Mouse (Mus musculus) urinary bladder, adult 2 months (tissue): Measurements from ENCODE around the gene Ltbp3. TPM values are rescaled to one million over a fixed set of nuclear protein-coding genes. Genes with fewer than 3 reads are reported as not detected.

Experiments used
- DNase-seq: peaks from one replicate; pipeline ENCODE4 v3.0.0; 2022; ENCODE audit warnings: low spot score
- polyA plus RNA-seq: library from polyadenylated mRNA; depleted of rRNA; stranded (reverse); fragments of >200 nt; gene quantifications from 2 replicates; pipeline ENCODE4 v1.2.3, GENCODE M21; 2012

Ltbp3 gene
- polyA plus RNA-seq, 1 experiment, result 132 TPM

DNA sequence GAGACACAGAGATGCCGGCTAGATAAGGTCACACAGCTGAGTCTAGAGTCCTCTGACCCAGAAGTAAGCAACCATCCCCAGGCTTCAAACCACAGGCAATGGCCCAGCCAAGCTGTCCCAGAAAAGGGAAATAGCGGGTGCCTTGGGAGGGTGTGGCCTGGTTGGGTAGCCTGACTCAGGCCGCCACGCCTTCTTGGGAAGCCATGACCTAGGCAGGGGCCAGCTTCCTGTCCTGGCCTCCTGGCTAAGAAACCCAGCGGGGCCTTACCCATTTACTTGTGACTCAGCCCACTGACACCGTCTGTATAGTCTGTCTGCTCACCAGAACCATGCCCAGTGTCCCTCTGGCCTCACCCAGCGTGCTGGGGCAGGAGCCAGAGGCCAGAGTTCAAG is 16.2 kb upstream of the Ltbp3 start:
- no peak for DNase-seq

DNA sequence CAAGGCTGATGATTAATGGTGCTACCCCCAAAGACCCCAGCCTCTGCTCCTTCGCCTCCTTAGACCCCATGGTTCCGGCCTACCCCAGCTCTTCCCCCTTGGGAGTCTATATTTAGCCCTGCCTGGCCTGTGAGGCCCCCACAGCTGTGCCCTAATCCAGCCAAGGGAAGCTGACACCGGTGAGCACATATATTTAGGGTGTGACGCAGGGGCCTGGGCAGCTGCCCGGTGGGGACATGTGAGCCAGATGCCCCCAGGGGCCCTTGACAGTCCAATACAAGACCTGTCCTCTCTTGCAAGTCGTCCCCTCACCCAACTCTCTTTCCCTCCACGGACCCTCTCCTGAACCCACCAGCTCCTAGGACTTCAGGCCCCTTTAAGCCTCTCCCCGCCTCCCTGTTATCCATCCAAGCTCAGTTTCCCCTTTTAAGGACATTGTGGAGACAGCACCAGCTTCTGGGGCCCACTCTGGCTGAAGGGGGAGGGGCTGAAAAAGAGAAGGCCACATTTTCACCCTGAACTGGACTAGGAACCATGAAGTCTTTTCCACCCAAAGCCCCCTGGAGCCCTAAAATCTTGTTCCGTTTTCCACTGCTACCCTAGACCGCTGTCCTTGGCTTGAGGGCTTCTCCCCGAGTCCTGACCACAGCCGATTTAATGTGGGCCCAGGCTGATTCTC is 15.5 kb upstream of the Ltbp3 start:
- no peak for DNase-seq

DNA sequence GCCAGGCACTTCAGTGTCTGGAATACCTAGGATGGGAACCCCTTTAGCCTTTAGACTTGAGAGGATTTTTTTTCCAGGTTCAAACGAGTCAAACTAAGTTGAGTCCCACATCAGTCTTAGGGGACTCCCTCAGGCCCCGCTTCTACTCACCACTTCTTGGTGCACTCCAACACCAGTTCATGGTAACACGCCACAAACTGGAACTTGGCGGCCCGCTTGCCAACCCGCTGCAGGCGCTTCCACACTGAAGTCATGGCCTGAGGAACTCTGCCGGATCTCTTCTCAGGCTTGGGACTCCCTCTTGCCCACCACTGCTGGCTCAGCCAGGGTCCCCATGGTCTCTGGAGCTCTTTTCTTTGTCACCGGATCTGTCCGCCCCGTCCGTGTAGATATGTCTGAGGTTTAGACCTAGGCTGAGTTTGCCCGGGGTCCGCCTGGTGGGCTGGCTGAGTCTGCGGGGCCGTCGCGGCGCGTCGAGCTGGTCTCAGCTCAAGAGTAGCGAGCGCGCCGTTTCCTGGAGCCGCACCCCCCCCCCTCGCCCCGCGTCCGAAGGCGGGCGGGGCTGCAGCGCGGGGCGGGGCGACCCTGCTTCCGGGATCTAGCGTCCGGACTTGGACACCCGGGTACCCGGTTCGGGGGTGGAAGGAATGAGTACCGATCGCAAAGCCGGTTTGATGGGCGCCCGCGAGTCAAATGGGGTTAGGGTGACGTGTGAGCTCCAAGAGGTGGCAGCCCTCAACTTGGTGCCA is 14.8 kb upstream of the Ltbp3 start, which contains the start of gene Ehbp1l1:
Gene Ehbp1l1 (minus strand): TSS at position 551 of the 749 bp plus-strand sequence.
- peak; percentile 69 for DNase-seq

DNA sequence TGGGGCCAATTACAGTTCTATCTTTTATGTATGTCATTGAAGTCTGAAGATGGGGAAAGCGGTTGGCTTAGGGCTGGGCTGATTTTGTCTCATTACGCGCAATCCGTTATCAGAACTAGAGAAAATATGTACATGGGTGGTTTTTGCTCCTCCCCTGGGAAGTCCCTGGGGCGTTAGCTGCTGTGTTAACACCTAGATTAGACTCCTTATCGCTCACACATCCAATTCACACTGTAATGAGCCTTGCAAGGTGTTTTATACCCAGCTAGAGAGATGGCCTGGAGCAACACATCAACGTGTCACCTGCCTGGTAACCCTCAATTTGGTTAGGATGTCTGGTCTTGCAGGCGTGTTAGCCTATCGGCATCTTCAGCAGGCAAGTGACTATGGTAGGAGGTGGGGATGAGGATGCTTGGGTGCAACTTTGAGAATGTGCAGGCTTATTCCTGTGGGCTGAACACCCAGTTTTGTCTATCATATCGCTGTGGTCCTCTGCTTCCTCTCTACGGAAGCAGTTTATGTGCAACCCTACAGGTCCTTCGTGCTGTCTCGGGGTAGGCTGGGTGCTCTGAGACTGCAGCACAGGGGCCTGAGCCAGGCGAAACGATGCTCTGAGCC is 13.6 kb upstream of the Ltbp3 start:
- no peak for DNase-seq

DNA sequence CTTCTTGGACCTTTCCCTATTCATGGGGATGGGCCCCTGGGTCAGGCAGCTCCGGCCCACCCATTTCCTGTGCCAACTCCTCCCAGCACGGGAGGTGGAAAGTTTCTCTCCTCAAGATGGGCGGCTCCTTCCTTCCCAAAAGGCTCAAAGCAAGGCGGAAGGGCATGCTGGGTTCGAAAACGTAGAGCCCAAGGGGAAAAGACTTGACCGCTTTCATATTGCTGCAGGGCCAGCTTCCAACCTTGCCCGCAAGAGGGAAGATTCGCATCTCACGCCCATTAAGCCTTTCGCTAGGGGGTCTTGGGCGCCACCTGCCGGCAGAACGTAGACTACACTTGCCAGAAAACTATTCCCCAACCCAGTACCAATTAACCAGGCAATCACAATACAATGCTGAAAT is 13.0 kb upstream of the Ltbp3 start:
- DNase-seq, result peak; percentile 78

DNA sequence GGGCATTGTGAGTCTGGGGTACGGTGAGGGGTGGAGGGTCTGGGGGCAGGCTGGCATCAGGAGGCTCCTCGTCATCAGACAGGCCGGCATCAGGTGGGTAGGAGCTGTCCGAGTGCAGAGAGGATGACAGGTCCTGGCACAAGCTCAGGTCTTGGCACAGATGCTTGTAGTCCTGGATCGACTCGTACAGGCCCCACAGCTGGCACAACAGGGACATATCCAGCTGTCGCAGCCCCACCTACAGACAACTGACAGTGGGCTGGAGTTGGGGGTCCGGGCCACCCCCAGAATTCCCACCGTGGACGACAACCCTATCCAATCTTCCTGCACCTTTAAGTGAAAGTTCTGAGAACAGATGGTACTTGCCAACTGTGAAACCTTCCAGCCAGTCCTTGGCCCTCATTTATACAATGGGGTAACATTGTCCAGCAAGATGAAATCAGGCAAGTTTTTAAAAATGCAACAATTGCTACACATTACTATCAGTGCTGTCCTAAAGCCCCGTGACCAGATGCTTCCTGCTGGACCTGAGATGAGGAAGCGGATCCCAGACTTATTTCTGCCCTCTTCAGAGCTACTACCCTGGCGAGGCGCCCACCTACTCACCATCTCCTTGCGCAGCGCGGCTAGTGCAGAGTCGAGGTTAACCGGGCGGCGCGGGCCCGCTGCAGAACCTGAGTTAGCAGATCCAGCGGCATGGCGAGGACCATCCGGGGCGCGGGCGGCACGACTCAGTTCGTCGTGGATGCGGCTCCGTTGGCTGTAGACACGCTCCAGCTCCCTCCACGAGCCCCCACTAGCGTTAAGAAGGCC is 11.9 kb upstream of the Ltbp3 start:
- no peak for DNase-seq

DNA sequence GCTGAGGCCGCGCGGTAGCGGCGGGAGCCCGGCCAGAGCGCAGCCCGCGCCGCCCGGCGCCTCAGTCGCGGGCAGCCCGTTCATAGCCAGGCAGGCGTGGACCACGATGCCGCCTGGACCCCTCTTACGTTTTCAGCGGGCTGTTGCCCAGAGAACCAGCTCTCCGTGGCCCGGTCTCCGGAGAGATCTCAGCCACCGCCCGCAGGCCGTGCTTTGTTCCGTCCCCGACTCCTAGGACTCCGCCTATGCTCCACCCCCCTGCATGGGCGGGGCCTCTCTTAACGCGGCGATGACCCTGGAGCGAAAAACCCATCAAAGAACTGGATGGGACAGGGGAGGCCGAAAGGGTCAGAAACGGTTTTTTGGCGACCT is 11.3 kb upstream of the Ltbp3 start, which contains the start of gene Fam89b:
Gene Fam89b (minus strand): TSS at position 210 of the 372 bp plus-strand sequence.
- peak; percentile 74 for DNase-seq

DNA sequence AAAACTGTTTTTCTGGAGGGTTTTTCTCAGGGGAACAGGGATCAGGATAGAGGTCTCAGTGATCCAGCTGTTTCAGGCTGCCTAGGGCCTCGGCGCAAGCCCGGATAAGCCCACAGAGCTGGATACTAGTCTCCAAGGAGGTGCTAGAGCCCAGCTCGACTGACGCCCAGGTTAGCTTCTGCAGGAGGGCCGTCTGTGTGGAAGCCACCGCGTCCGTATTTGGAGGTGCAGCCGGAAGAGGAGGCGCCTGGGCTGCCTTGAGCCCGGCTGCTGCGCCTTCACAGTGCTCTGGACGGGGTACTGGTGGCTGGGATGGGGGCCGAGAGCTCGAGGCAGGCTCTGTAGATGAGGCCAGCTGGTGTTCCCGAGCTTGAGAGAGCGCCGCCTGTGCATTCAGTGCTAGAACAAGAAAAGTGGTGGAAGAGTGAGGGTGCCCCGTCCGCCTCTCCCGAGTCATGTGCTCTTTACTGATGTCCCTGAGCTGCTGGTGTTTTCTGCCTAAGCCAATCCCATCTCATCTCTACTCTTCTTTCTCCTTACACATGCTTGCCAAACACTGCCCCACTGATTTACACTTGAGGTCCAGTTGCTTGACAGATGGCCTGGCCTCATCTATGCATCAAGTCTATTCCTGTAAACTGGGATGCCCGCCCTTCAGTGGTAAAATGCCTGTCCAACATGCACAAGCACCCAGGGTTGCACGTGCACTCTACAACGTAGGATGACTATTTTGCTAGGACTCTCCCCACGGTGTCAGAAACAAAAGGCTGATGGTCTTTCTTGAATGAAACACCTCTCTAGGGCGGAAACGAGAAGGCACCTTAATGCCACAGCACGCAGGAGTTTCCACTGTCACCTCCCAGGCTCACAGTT is 10.2 kb upstream of the Ltbp3 start:
- no peak for DNase-seq

DNA sequence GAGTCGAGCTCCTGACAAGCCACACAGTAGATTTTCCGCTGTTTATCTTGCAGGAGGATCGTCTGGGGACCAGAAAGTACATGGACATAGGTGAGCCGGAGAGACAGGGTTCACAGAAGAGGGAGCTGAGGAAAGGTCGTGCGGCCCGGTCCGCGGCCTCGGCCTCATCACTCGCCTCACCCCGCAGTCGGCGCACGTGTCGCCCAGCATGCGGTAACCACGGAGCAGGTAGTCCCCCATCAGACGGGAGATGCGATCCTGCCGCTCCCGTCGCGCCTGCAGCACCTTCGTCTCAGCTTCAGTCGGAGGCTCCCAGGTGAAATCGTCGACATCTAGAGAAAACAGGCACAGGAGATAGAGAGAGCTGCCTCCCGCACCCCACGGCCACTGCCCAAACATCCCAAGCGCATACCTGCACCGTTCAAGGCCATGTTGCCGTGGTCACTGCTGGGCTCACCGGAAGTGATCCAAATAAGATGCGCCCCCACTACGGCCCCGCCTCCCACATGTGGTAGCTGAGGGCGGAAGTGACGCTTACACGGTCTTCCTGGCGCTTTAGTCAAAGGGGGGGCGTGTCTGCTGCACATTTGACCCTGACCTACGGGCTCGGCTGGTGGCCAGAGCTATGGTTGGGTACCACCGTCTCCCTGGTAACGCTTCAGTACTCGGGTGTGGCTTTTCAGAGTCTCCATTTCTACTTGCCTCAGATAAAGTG is 9.3 kb upstream of the Ltbp3 start:
- peak; percentile 78 for DNase-seq

DNA sequence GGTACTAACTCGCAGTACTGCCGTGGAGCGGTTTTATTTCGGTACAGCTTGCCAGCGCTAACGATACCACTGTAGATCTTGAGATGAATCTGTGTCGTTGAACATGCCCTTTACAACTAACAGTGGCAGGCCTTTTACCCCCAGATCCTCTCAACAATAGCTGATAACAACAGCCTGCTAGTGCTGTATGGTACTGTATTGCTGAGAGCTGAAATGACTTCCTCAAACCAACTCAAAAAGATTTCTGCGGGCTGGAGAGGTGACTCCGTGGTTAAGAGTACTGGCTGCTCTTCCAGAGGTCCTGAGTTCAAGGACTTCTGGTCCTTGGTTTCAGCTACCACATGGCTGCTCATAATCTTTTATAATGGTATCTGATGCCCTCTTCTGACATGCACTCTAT is 6.4 kb upstream of the Ltbp3 start:
- no peak for DNase-seq

DNA sequence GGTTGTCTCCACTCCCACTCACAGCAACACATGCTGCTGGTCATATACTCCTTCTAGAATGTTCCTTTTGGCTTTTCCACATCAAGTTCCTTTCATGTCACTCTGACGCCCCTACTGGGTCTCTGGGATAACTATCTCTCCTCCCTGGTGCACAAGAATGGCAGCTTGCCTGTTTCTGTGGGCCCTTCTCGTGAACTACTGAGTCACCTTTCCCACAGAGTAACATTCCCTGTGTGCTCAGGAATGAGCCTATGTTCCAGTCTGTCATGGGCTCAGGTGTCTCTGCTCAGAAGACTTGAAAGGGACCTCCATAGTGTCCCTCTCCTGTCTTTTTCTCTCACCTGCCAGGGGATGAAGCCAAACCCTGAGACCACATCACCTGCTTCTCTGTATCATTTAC is 1.3 kb upstream of the Ltbp3 start:
- no peak for DNase-seq

DNA sequence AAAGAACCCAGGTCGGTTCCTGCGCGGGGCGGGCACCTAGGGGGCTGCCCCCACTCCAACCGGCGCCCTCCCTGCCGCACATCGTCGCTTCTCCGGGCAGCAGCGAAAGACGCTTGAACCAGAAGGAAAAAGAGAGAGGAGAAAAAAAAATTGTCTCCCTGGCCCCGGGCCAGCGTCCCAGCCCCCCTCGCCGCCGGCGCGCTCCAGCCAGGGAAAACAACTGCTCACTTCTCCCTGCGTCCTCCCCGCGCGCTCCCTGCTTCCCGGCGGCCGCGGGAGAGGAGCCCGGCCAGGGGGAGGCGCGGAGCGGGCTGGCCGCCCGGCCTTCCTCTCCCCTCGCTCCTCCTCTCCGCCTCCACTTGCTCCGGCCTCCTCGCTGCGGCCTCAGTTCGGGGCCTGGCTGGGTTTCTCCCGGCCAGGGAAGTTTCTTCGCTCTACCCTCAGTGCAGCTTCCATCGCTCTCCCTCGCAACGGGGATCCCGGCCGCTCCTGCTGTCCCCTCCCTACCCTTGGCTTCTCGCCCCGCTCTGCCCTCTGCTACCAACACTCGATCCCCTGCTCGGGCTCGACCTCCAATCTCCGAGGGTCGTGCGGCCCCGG is 1.0 kb downstream of the Ltbp3 start:
- peak; percentile 76 for DNase-seq

DNA sequence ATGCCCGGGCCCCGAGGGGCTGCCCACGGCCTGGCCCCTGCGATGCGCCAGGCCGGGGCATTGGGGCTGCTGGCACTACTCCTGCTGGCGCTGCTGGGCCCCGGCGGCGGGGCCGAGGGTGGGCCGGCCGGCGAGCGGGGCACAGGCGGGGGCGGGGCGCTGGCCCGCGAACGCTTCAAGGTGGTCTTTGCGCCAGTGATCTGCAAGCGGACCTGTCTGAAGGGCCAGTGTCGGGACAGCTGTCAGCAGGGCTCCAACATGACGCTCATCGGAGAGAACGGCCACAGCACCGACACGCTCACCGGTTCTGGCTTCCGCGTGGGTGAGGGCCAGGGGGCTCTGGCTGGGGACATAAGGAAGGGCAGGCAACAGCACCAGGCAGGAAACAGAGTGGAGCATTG is 1.5 kb downstream of the Ltbp3 start:
- DNase-seq, result no peak

DNA sequence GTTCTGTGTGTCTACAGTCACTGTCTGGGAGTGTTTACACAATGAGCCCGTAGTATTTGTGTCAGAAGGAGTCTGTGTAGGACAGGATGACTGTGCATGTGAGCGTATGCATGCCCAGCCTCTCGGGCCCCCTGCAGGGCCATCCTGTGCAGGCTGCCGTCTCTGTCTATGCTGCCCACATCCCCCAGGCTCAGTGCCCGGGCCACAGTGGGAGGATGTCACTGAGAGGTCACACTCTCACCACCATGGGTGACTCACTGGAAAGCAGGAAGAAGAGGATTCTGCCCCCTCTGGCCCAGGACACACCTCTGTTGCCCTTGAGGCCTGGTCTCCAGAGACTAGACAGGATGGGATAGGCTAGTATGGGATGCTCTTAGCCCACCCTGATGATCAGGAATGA is 2.9 kb downstream of the Ltbp3 start:
- DNase-seq, result no peak

DNA sequence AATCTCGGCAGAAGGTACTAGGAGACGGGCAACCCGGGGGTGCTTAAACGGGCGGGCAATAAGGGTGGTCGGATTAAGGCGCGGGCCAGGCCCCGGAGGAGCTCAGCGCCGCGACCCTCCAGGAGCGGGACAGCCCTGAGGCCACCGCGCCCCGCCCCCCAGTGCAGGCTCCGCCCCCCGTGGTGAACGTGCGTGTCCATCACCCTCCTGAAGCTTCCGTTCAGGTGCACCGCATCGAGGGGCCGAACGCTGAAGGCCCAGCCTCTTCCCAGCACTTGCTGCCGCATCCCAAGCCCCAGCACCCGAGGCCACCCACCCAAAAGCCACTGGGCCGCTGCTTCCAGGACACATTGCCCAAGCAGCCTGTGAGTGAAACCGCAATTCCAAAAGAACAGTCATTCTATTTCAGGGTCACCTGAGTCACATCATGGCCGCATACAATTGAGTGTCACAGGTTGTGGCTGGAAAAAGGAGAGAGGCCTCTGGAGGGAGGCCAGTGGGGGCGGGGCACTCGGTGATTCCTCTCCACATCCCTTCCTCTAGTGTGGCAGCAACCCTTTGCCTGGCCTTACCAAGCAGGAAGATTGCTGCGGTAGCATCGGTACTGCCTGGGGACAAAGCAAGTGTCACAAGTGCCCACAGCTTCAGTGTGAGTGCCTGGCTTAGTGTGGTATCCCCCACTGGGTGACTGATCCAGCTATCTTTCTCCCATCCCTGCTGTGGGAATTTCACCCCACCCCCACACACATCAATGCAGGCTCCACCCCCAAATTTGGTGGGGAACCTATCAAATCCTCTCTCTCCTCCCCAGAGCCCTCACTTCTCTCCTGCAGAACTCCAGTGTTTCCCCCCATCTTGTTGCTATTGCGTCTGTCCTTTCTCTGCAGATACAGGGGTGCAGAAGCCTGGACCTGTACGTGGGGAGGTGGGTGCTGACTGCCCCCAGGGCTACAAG is 5.3 kb downstream of the Ltbp3 start:
- DNase-seq, result no peak

DNA sequence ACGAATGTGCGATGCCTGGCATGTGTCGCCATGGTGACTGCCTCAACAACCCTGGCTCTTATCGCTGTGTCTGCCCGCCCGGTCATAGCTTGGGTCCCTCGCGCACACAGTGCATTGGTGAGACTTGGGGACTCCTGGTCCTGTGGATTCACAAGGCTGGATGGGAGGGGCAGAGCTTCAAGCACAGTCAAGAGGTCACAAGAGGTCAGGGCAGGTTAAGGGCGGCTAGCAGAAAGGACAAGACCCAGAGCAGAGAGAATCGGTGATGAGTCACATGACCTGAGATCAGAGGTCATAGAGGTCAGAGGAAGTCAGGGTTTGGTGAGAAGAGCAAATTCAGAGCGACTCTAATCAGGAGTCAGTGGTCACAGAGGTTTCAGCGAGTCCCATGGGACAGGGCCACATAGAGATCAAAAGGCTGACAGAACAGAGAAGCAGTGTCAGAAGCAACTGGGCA is 6.2 kb downstream of the Ltbp3 start:
- no peak for DNase-seq

DNA sequence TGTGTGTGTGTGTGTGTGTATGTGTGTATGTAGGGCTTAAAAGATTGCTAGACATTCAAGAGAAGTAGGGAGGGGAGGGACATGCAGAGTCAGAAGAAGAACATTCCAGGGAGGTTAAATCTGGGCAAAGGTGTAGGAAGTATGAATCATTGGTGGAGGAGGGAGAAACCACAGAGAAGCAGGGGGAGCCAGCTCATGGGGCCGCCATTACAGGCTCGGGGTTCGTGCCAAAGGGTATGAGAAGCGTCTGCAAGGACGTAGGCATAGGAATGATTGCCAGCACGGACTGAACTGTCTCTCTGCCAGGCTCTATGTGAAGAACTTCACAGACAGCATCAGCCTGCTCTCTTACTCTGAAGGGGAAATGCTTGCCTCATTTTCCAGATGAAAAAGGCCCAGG is 8.8 kb downstream of the Ltbp3 start:
- no peak for DNase-seq

DNA sequence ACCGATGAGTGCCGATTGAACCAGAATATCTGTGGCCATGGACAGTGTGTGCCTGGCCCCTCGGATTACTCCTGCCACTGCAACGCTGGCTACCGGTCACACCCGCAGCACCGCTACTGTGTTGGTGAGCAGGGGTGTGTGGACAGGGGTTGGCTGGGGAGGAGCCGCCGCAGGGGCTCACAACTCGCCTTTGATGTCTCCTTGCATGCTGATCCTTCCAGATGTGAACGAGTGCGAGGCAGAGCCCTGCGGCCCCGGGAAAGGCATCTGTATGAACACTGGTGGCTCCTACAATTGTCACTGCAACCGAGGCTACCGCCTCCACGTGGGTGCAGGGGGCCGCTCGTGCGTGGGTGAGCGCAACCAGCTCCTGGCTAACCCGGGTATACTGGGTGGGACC is 10.2 kb downstream of the Ltbp3 start:
- DNase-seq, result no peak

DNA sequence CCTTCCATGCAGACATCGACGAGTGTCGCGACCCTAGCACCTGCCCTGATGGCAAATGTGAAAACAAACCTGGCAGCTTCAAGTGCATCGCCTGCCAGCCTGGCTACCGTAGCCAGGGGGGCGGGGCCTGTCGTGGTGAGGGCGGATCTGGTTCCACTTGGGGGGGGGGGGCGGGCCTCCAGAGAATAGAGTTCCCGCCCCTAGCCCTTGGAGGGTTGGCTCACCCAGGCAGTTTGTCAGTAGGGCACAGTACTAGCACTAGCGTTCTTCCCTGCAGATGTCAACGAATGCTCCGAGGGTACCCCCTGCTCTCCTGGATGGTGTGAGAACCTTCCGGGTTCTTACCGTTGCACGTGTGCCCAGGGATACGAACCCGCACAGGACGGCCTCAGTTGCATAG is 11.0 kb downstream of the Ltbp3 start:
- no peak for DNase-seq
